Mouse (Mus musculus): ENCODE results near the gene 4930555G01Rik.
A peak's percentile ranks its signal among the peaks of the same experiment; 100 is the strongest.
"Not testable (repeated sequence)": the region's sequence is repeated elsewhere in the genome, so short reads cannot be mapped to it uniquely, and the experiment has no call there.

Gene 4930555G01Rik

GRCm38 (mm10) chr14:5050329-5050728, at the start of gene 4930555G01Rik:
TSS of gene 4930555G01Rik (plus strand) at chr14:5050629.
- DNase-seq, result not testable (repeated sequence)

GRCm38 (mm10) chr14:5015591-5015990, 34.8 kb upstream of the 4930555G01Rik start, which contains the start of gene Gm3298:
TSS of gene Gm3298 (plus strand) at chr14:5015891.
- not testable (repeated sequence) for DNase-seq

- DNase-seq, result peak; percentile 2
Observed at GRCm38 (mm10) chr14:5070611-5071490, 20.4 kb downstream of the 4930555G01Rik start, which contains the start of gene Gm8281. TSS of gene Gm8281 (plus strand) at chr14:5071040.
